Mouse (Mus musculus): ENCODE data around the gene Itga5. TPM values are rescaled to one million over a fixed set of nuclear protein-coding genes. Genes with fewer than 3 reads are reported as not detected.

Gene Itga5
- polyA plus RNA-seq, 1 experiment from 2014 or later: 36.2 TPM

DNA sequence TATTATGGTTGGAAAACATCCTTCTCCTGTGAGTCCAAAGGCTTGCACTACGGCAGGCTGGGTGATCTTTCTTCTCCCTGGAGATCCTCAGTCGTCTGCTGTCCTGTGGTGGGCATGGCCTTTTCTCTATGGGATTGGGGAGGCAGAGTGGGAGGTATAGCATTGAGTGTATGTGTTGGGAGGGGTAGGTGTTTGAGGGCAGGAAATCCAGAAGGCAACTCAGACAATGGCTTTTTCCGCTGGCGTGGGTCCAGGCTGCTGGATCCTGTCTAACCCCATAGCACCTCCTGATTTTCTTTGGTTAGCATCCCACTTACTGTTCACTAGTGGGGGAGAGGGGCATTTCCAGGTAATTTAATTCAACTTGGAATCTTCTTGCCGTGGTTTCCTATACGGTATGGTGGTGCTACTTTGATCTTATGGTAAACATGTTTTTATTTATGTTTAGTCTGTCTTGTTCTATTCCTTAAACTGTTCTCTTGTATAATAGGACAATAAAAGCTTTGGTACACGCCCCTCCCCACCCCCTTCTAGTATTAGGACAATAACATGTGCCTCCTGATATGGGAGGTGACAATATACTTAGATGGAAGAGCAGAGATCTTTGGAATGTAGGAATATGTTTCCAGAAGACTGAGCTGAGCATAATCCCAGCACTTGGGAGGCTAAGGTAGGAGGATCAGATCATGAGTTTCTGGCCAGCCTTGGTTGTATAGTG, 17.4 kb upstream of the Itga5 start:
- no peak for ATAC-seq (ENCODE audit: low FRiP score, low TSS enrichment)
- Histone ChIP-seq H3K4me2 (replicated peaks; ENCODE audit: low read depth) (no peak overlapping the region), H3K27me3 (ENCODE audit: control insufficient read depth, insufficient read depth, low read length) (no peaks in the 10 kb centered on the region), H3K9ac (ENCODE audit: low read length) (no peak overlapping the region), H3K4me1 (replicated peaks; ENCODE audit: control insufficient read depth, insufficient read depth) (peaks cover under 1% of the 10 kb centered on the region; the same call in 1 of the 2 replicates), H3K36me3 (ENCODE audit: control insufficient read depth, insufficient read depth, low read length) (no peaks in the 10 kb centered on the region), H3K4me3 (ENCODE audit: low read depth, low read length) (no peak overlapping the region), H3K27ac (replicated peaks) (no peak overlapping the region), H3K9me3 (ENCODE audit: control insufficient read depth, low read length) (no peaks in the 10 kb centered on the region)
- TF ChIP-seq CTCF (IDR thresholded peaks at IDR 0.05; ENCODE audit: low read depth) (no peak), EP300 (optimal IDR thresholded peaks at IDR 0.05) (no peak)
- WGBS: 61% methylated on average over 7 of the region's 7 CpGs
- no peak for DNase-seq (ENCODE audit: low spot score)

DNA sequence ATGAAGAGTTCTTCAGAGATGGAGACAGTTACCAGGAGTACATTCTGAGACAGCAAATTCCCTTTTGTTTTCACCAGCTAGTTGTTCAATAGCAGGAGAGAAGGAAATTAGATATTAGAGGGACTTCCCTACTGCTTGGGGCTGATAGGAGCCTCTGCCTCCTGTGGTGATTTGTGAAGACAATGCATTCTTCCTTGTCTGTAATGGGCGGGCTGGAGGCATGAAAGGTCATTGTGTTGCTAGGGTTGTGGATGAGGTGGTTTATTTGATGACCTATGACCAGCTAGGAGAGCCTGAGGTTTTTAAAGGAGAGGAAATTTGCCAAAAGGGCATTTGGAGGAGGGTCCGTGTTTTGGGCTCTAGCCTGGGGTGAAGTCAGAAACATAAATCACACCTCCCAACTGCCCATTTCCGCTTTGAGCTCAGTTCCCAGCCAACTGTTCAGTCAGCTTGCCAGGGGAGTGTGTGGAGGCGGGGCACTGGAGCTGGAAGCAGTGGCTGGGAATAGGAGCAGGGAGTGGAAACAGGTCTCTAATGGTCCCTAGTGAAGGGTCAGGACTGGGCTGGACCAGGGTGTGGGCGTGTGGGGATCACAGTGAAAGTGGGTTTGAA, 16.3 kb upstream of the Itga5 start:
- no peak overlapping the region for H3K4me3 ChIP-seq (ENCODE audit: low read depth, low read length)
- H3K27ac ChIP-seq (replicated peaks): no peak overlapping the region; the same call in 1 of the 2 replicates
- peaks cover 3% of the 10 kb centered on the region; the same call in 1 of the 2 replicates for H3K4me1 ChIP-seq (replicated peaks; ENCODE audit: control insufficient read depth, insufficient read depth)
- DNase-seq (ENCODE audit: low spot score): peak; percentile 42
- no peak overlapping the region for H3K4me2 ChIP-seq (replicated peaks; ENCODE audit: low read depth)
- H3K9me3 ChIP-seq (ENCODE audit: control insufficient read depth, low read length): no peaks in the 10 kb centered on the region
- 0 out of 2 replicates have a peak, but pooled peaks have one; percentile 45 for ATAC-seq (ENCODE audit: low FRiP score, low TSS enrichment)
- H3K9ac ChIP-seq (ENCODE audit: low read length): no peak overlapping the region
- no peaks in the 10 kb centered on the region for H3K27me3 ChIP-seq (ENCODE audit: control insufficient read depth, insufficient read depth, low read length)
- no peak for TF ChIP-seq EP300 (optimal IDR thresholded peaks at IDR 0.05)
- TF ChIP-seq CTCF (IDR thresholded peaks at IDR 0.05; ENCODE audit: low read depth): no peak
- no peaks in the 10 kb centered on the region for H3K36me3 ChIP-seq (ENCODE audit: control insufficient read depth, insufficient read depth, low read length)
- WGBS: 26% methylated on average over 5 of the region's 5 CpGs

DNA sequence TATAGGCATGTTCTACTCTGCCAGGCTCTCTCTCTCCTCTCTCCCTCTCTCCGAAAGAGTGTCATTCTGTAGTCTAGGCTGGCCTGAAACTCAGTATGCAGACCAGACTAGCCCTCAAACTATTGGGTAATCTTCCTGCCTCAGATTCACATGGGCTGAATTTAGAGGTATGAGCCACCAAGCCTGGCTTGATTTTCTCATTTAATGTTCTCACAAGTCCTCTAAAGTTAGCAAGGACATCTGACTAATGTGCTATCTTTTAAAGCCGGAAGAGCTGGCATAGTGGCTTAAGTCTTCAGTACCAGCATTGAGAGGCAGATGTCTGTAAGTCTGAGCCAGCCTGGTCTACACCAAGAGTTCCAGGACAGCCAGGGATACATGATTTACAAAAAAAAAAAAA, 15.5 kb upstream of the Itga5 start:
- DNase-seq (ENCODE audit: low spot score) (no peak), ATAC-seq (ENCODE audit: low FRiP score, low TSS enrichment) (no peak)
- Histone ChIP-seq H3K4me2 (replicated peaks; ENCODE audit: low read depth) (no peak overlapping the region), H3K9me3 (ENCODE audit: control insufficient read depth, low read length) (no peaks in the 10 kb centered on the region), H3K4me1 (replicated peaks; ENCODE audit: control insufficient read depth, insufficient read depth) (peaks cover 3% of the 10 kb centered on the region; the same call in 1 of the 2 replicates), H3K36me3 (ENCODE audit: control insufficient read depth, insufficient read depth, low read length) (no peaks in the 10 kb centered on the region), H3K27ac (replicated peaks) (no peak overlapping the region), H3K4me3 (ENCODE audit: low read depth, low read length) (no peak overlapping the region), H3K9ac (ENCODE audit: low read length) (no peak overlapping the region), H3K27me3 (ENCODE audit: control insufficient read depth, insufficient read depth, low read length) (no peaks in the 10 kb centered on the region)
- TF ChIP-seq CTCF (IDR thresholded peaks at IDR 0.05; ENCODE audit: low read depth) (no peak), EP300 (optimal IDR thresholded peaks at IDR 0.05) (no peak)
- WGBS: 85% methylated on average over 2 of the region's 2 CpGs

DNA sequence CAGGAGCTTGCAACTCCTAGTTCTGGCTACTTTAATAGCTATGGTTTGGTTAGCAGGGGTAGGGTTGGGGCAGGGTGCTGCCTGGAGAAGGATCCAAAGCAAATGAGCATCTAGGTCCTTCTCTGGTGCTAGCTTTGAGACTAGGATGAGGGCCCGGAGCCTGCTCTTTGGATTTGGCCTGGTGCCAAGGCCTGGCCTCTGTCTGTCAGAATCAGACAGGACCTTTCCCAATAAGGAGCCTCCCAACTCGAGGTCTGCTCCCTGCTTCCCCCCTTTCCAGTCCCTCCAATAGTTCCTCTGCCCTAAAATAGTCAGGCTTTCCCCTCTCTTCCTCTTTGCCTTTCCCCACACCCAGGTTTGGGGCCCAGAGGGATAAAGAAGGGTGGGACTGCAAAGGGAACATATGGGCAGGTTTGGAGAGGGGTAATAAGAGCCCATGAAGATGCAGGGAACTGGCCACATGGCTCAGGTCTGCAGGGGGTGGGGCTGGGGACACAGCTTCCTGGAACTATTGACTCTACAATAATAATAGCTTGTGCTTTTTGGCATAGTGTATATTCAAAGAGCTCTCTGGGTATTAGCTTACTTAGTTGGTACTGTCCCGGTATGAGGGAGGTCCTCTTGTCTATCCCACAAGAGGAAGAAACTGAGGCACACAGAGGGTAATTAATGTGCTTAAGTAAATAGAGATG, 12.2 kb upstream of the Itga5 start:
- ATAC-seq (ENCODE audit: low FRiP score, low TSS enrichment): peak; percentile 68
- H3K4me3 ChIP-seq (ENCODE audit: low read depth, low read length): no peak overlapping the region
- no peaks in the 10 kb centered on the region for H3K27me3 ChIP-seq (ENCODE audit: control insufficient read depth, insufficient read depth, low read length)
- peak overlapping the region; percentile 83 for H3K27ac ChIP-seq (replicated peaks)
- peak; percentile 36 for DNase-seq (ENCODE audit: low spot score)
- H3K4me2 ChIP-seq (replicated peaks; ENCODE audit: low read depth): no peak overlapping the region
- no peak overlapping the region; the same call in 1 of the 2 replicates for H3K9ac ChIP-seq (ENCODE audit: low read length)
- WGBS: 22% methylated on average over 3 of the region's 3 CpGs
- TF ChIP-seq CTCF (IDR thresholded peaks at IDR 0.05; ENCODE audit: low read depth): no peak
- no peak for TF ChIP-seq EP300 (optimal IDR thresholded peaks at IDR 0.05)
- H3K4me1 ChIP-seq (replicated peaks; ENCODE audit: control insufficient read depth, insufficient read depth): peaks cover 7% of the 10 kb centered on the region; the same call in 1 of the 2 replicates
- no peaks in the 10 kb centered on the region for H3K36me3 ChIP-seq (ENCODE audit: control insufficient read depth, insufficient read depth, low read length)
- no peaks in the 10 kb centered on the region for H3K9me3 ChIP-seq (ENCODE audit: control insufficient read depth, low read length)

DNA sequence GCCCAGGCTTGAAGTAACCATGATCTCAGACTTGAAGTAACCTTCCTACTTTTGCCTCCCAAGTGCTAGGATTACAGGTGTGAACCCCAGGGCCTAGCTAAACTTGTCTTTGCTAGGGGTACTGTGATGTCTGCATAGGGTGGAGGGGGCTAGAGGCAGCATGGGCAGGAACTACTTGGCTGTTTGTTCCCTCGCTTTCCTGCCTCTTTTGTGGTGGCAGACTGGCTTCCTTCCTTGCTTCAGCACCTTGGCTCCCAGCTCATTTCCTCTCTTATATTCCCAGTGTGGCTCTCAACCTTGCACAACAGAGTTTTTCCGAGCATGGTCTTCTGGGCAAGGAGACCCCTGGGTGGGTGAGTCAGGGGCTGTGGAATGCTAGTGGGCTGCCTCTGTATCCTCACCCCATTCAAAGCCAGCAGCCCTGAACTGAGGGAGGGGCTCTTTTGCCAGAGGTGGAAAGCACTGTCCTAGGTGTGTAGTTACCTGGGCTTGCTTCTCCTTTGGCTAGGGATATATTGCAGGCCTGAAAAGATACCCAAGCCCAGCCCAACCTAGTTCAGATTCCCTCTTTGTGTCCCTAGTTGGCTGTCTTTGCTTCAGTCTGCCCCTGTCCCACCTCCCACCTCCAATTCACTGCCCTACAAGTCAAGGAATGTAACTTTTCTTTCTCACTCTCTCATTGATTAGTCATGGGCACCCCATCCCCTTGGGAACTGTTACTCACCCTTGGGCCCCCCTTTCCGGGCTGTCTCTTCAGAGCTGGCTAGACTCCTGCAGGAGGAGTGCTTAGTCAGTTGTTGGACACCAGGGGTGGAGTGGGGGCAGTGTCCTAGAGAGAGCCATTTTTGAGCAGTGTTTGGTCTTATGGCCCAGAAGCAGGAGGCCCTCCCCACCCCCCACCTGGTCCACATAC, 11.4 kb upstream of the Itga5 start:
- Histone ChIP-seq H3K4me3 (ENCODE audit: low read depth, low read length) (no peak overlapping the region), H3K4me2 (replicated peaks; ENCODE audit: low read depth) (no peak overlapping the region), H3K27ac (replicated peaks) (peak overlapping the region; percentile 83), H3K9me3 (ENCODE audit: control insufficient read depth, low read length) (no peaks in the 10 kb centered on the region), H3K36me3 (ENCODE audit: control insufficient read depth, insufficient read depth, low read length) (no peaks in the 10 kb centered on the region), H3K9ac (ENCODE audit: low read length) (no peak overlapping the region; the same call in 1 of the 2 replicates), H3K27me3 (ENCODE audit: control insufficient read depth, insufficient read depth, low read length) (no peaks in the 10 kb centered on the region), H3K4me1 (replicated peaks; ENCODE audit: control insufficient read depth, insufficient read depth) (peaks cover 7% of the 10 kb centered on the region; the same call in 1 of the 2 replicates)
- DNase-seq (ENCODE audit: low spot score) (no peak), ATAC-seq (ENCODE audit: low FRiP score, low TSS enrichment) (peak; percentile 82)
- WGBS: 65% methylated on average over 3 of the region's 3 CpGs
- TF ChIP-seq CTCF (IDR thresholded peaks at IDR 0.05; ENCODE audit: low read depth) (no peak), EP300 (optimal IDR thresholded peaks at IDR 0.05) (no peak)

Measured in stomach, postnatal 0 days (tissue).